Mouse (Mus musculus) liver, embryonic 14.5 days (tissue): Measurements from ENCODE around the gene Atp1b2.

ENCODE experiments used
- CTCF ChIP-seq: IDR thresholded peaks from 2 replicates; pipeline ENCODE4 v1.5.1; 2016; ENCODE audit warnings: antibody characterized with exemption, low read depth, control low read depth
- EP300 ChIP-seq: IDR thresholded peaks from 2 replicates; pipeline ENCODE4 v1.6.1; 2016; ENCODE audit warnings: antibody characterized with exemption, low read depth

GRCm38 (mm10) chr11:69600098-69600497 is 5.6 kb downstream of the Atp1b2 start:
- TF ChIP-seq CTCF (no peak), EP300 (no peak)
